Comparison of ENCODE assay signal across 9 mouse cellular contexts in genomic region chr8:105593859-105594258, GRCm38 (mm10). TPM values are rescaled to one million over a fixed set of nuclear protein-coding genes. Genes with fewer than 3 reads are reported as not detected.
DNase-seq lines count a peak whose midpoint lies in the region; ATAC-seq and TF ChIP-seq lines count a peak whose summit lies in the region.
"Had no signal": no experiment of that assay in that cellular context is flagged by ENCODE, and none has a peak within 500 bp of the region (broad histone marks: within the 10 kb centered on the region; RNA-seq: fewer than 3 reads in every experiment).

No protein-coding gene starts in this region.

- TF ChIP-seq CTCF in forebrain, postnatal 0 days (IDR thresholded peaks at IDR 0.05; ENCODE audit: low read depth): no peak

- no peak overlapping the region for H3K9ac ChIP-seq in midbrain, embryonic 13.5 days (replicated peaks)
- peak overlapping the region; percentile 50 for H3K9ac ChIP-seq in embryonic facial prominence, embryonic 14.5 days (ENCODE audit: low read depth, low read length)
- H3K9ac ChIP-seq in limb, embryonic 13.5 days: peak overlapping the region; percentile 54
- H3K9ac ChIP-seq in forebrain, postnatal 0 days: no peak overlapping the region

- 35% methylated on average over 15 of the region's 15 CpGs for WGBS in midbrain, embryonic 10.5 days
- WGBS in midbrain, embryonic 13.5 days: 33% methylated on average over 15 of the region's 15 CpGs
- WGBS in embryonic facial prominence, embryonic 14.5 days: 6% methylated on average over 15 of the region's 15 CpGs
- 7% methylated on average over 15 of the region's 15 CpGs for WGBS in limb, embryonic 13.5 days
- WGBS in forebrain, postnatal 0 days: 28% methylated on average over 15 of the region's 15 CpGs

- H3K9me3 ChIP-seq in midbrain, embryonic 10.5 days (replicated peaks): no peaks in the 10 kb centered on the region
- no peaks in the 10 kb centered on the region for H3K9me3 ChIP-seq in midbrain, embryonic 13.5 days
- no peaks in the 10 kb centered on the region for H3K9me3 ChIP-seq in embryonic facial prominence, embryonic 14.5 days (ENCODE audit: control insufficient read depth, low read length)
- H3K9me3 ChIP-seq in limb, embryonic 13.5 days: no peaks in the 10 kb centered on the region
- no peaks in the 10 kb centered on the region for H3K9me3 ChIP-seq in forebrain, postnatal 0 days (ENCODE audit: low read length)

- peak; percentile 25 for DNase-seq in midbrain, embryonic 10.5 days (ENCODE audit: low spot score)
- DNase-seq in embryonic facial prominence, embryonic 14.5 days (ENCODE audit: low spot score): peak; percentile 89
- DNase-seq in heart, postnatal 4 days: peak; percentile 66
- peak; percentile 62 for DNase-seq in testis, postnatal 10 days (ENCODE audit: low spot score)
- DNase-seq in layer of hippocampus, adult 18-20 months (ENCODE audit: low spot score in 2 of 2): no peak
- no peak for DNase-seq in forebrain, postnatal 0 days

- H3K4me3 ChIP-seq in midbrain, embryonic 10.5 days: peak overlapping the region; percentile 16
- H3K4me3 ChIP-seq in midbrain, embryonic 13.5 days (replicated peaks): no peak overlapping the region
- H3K4me3 ChIP-seq in embryonic facial prominence, embryonic 14.5 days (ENCODE audit: low read depth, low read length): peak overlapping the region; percentile 25
- H3K4me3 ChIP-seq in limb, embryonic 13.5 days: peak overlapping the region; percentile 30
- H3K4me3 ChIP-seq in forebrain, postnatal 0 days (ENCODE audit: low read depth, low read length): no peak overlapping the region

- H3K27me3 ChIP-seq in midbrain, embryonic 10.5 days (ENCODE audit: low read depth, poor library complexity, severe bottlenecking): peaks cover 24% of the 10 kb centered on the region
- peaks cover 13% of the 10 kb centered on the region; the same call in 1 of the 2 replicates for H3K27me3 ChIP-seq in midbrain, embryonic 13.5 days
- no peaks in the 10 kb centered on the region for H3K27me3 ChIP-seq in embryonic facial prominence, embryonic 14.5 days (replicated peaks; ENCODE audit: control insufficient read depth, insufficient read depth, low read length)
- H3K27me3 ChIP-seq in limb, embryonic 13.5 days: no peaks in the 10 kb centered on the region
- no peaks in the 10 kb centered on the region for H3K27me3 ChIP-seq in forebrain, postnatal 0 days (ENCODE audit: insufficient read depth, low read length)

- H3K4me1 ChIP-seq in midbrain, embryonic 10.5 days: peaks cover 17% of the 10 kb centered on the region
- H3K4me1 ChIP-seq in midbrain, embryonic 13.5 days (replicated peaks): peaks cover 8% of the 10 kb centered on the region; the same call in 1 of the 2 replicates
- H3K4me1 ChIP-seq in embryonic facial prominence, embryonic 14.5 days (ENCODE audit: control insufficient read depth, insufficient read depth, low read length): peaks cover 7% of the 10 kb centered on the region
- peaks cover 29% of the 10 kb centered on the region for H3K4me1 ChIP-seq in limb, embryonic 13.5 days
- H3K4me1 ChIP-seq in forebrain, postnatal 0 days (ENCODE audit: insufficient read depth): no peaks in the 10 kb centered on the region

- no peaks in the 10 kb centered on the region for H3K36me3 ChIP-seq in midbrain, embryonic 10.5 days
- no peaks in the 10 kb centered on the region for H3K36me3 ChIP-seq in midbrain, embryonic 13.5 days
- H3K36me3 ChIP-seq in embryonic facial prominence, embryonic 14.5 days (ENCODE audit: control insufficient read depth, insufficient read depth, low read length): no peaks in the 10 kb centered on the region
- H3K36me3 ChIP-seq in limb, embryonic 13.5 days: no peaks in the 10 kb centered on the region
- no peaks in the 10 kb centered on the region for H3K36me3 ChIP-seq in forebrain, postnatal 0 days (ENCODE audit: insufficient read depth)

- H3K27ac ChIP-seq in midbrain, embryonic 10.5 days (replicated peaks): 0 out of 2 replicates have a peak overlapping the region, but pooled peaks have one; percentile 49
- no peak overlapping the region for H3K27ac ChIP-seq in midbrain, embryonic 13.5 days
- peak overlapping the region; percentile 84 for H3K27ac ChIP-seq in embryonic facial prominence, embryonic 14.5 days (replicated peaks; ENCODE audit: low read depth, low read length)
- peak overlapping the region; percentile 82 for H3K27ac ChIP-seq in limb, embryonic 13.5 days
- no peak overlapping the region for H3K27ac ChIP-seq in forebrain, postnatal 0 days (ENCODE audit: low read depth, low read length)

- H3K4me2 ChIP-seq in midbrain, embryonic 13.5 days (replicated peaks): no peak overlapping the region
- H3K4me2 ChIP-seq in embryonic facial prominence, embryonic 14.5 days (ENCODE audit: low read depth, low read length): peak overlapping the region; percentile 52
- H3K4me2 ChIP-seq in limb, embryonic 13.5 days (replicated peaks): peak overlapping the region; percentile 58
- H3K4me2 ChIP-seq in forebrain, postnatal 0 days (ENCODE audit: low read depth): no peak overlapping the region

- no peak for ATAC-seq in midbrain, embryonic 13.5 days
- peak; percentile 86 for ATAC-seq in embryonic facial prominence, embryonic 14.5 days (ENCODE audit: low read depth)
- peak; percentile 80 for ATAC-seq in limb, embryonic 13.5 days (ENCODE audit: low FRiP score, low read depth)
- no peak for ATAC-seq in forebrain, postnatal 0 days

RNA-seq across cellular contexts. Expression of gene Ripor1, which starts 11.2 kb away (rescaled TPM):
- polyA plus RNA-seq in midbrain, embryonic 10.5 days (2016; fragmentation: Nextera tagmentation; extraction: Ambion mirVana): 15.9 and 20.0 TPM in 2 replicates
- polyA plus RNA-seq in midbrain, embryonic 13.5 days (2015; fragmentation: Nextera tagmentation; extraction: Ambion mirVana): 22.6 and 25.9 TPM in 2 replicates
- polyA plus RNA-seq in embryonic facial prominence, embryonic 14.5 days (2014; fragmentation: Nextera tagmentation; extraction: Ambion mirVana): 22.4 and 23.6 TPM in 2 replicates
- 10 to 100 TPM; 51.1 to 51.5 TPM for total RNA-seq in heart, postnatal 4 days (2021)
- 20.1 and 20.2 TPM in 2 replicates for polyA plus RNA-seq in limb, embryonic 13.5 days (2015; fragmentation: Nextera tagmentation; extraction: Ambion mirVana)
- total RNA-seq in layer of hippocampus, adult 18-20 months (2021): 10 to 100 TPM; 89.8 to 92.1 TPM
- total RNA-seq in forebrain, postnatal 0 days (2014; rRNA removed): 9.2 and 10.6 TPM in 2 replicates
- 37.2 and 37.4 TPM in 2 replicates for polyA plus RNA-seq in forebrain, postnatal 0 days (2015; fragmentation: Nextera tagmentation; extraction: Ambion mirVana)

RNA-seq across cellular contexts. Expression of gene Atp6v0d1, which starts 28.0 kb away (rescaled TPM):
- polyA plus RNA-seq in midbrain, embryonic 10.5 days (2016; fragmentation: Nextera tagmentation; extraction: Ambion mirVana): 85.4 and 101 TPM in 2 replicates
- 177 and 182 TPM in 2 replicates for polyA plus RNA-seq in midbrain, embryonic 13.5 days (2015; fragmentation: Nextera tagmentation; extraction: Ambion mirVana)
- 92.7 and 102 TPM in 2 replicates for polyA plus RNA-seq in embryonic facial prominence, embryonic 14.5 days (2014; fragmentation: Nextera tagmentation; extraction: Ambion mirVana)
- total RNA-seq in heart, postnatal 4 days (2021): 10 to 100 TPM; 58.2 to 59.5 TPM
- polyA plus RNA-seq in limb, embryonic 13.5 days (2015; fragmentation: Nextera tagmentation; extraction: Ambion mirVana): 82.5 and 83.5 TPM in 2 replicates
- 100 to 1,000 TPM; 280 to 300 TPM for total RNA-seq in layer of hippocampus, adult 18-20 months (2021)
- 179 TPM in 2 replicates for total RNA-seq in forebrain, postnatal 0 days (2014; rRNA removed)
- polyA plus RNA-seq in forebrain, postnatal 0 days (2015; fragmentation: Nextera tagmentation; extraction: Ambion mirVana): 251 and 275 TPM in 2 replicates

RNA-seq across cellular contexts. Expression of gene Ctcf, which starts 42.5 kb away (rescaled TPM):
- 137 TPM in 2 replicates for polyA plus RNA-seq in midbrain, embryonic 10.5 days (2016; fragmentation: Nextera tagmentation; extraction: Ambion mirVana)
- polyA plus RNA-seq in midbrain, embryonic 13.5 days (2015; fragmentation: Nextera tagmentation; extraction: Ambion mirVana): 135 and 136 TPM in 2 replicates
- 80.9 and 82.5 TPM in 2 replicates for polyA plus RNA-seq in embryonic facial prominence, embryonic 14.5 days (2014; fragmentation: Nextera tagmentation; extraction: Ambion mirVana)
- total RNA-seq in heart, postnatal 4 days (2021): 10 to 100 TPM; 59.1 to 63.2 TPM
- polyA plus RNA-seq in limb, embryonic 13.5 days (2015; fragmentation: Nextera tagmentation; extraction: Ambion mirVana): 140 and 142 TPM in 2 replicates
- total RNA-seq in layer of hippocampus, adult 18-20 months (2021): 10 to 100 TPM; 80.7 to 84.5 TPM
- total RNA-seq in forebrain, postnatal 0 days (2014; rRNA removed): 39.5 and 52.5 TPM in 2 replicates
- 67.9 and 86.0 TPM in 2 replicates for polyA plus RNA-seq in forebrain, postnatal 0 days (2015; fragmentation: Nextera tagmentation; extraction: Ambion mirVana)

RNA-seq across cellular contexts. Expression of gene Agrp, which starts 43.3 kb away (rescaled TPM):
- 0.29 and 0.62 TPM in 2 replicates for polyA plus RNA-seq in midbrain, embryonic 10.5 days (2016; fragmentation: Nextera tagmentation; extraction: Ambion mirVana)
- polyA plus RNA-seq in midbrain, embryonic 13.5 days (2015; fragmentation: Nextera tagmentation; extraction: Ambion mirVana): 0.80 and 1.1 TPM in 2 replicates
- polyA plus RNA-seq in embryonic facial prominence, embryonic 14.5 days (2014; fragmentation: Nextera tagmentation; extraction: Ambion mirVana): 1.7 and 1.9 TPM in 2 replicates
- total RNA-seq in heart, postnatal 4 days (2021): not detected
- 1.9 and 2.0 TPM in 2 replicates for polyA plus RNA-seq in limb, embryonic 13.5 days (2015; fragmentation: Nextera tagmentation; extraction: Ambion mirVana)
- total RNA-seq in layer of hippocampus, adult 18-20 months (2021): not detected
- total RNA-seq in forebrain, postnatal 0 days (2014; rRNA removed): 1.5 TPM in 1 of 2 replicates, not detected in the other
- 0.62 and 0.90 TPM in 2 replicates for polyA plus RNA-seq in forebrain, postnatal 0 days (2015; fragmentation: Nextera tagmentation; extraction: Ambion mirVana)
- total RNA-seq: liver, adult 2 months had no signal
- polyA plus RNA-seq: liver, adult 2 months had no signal

Comparison
In these comparisons a context has a peak if more than half of its experiments do, and no peak if none do; other contexts are left out.
1. H3K27ac ChIP-seq: peak in midbrain, embryonic 10.5 days (single experiment), embryonic facial prominence, embryonic 14.5 days (single experiment) and limb, embryonic 13.5 days (single experiment); none in midbrain, embryonic 13.5 days (single experiment) and forebrain, postnatal 0 days (single experiment).
2. H3K4me3 ChIP-seq: peak in midbrain, embryonic 10.5 days (single experiment), embryonic facial prominence, embryonic 14.5 days (single experiment) and limb, embryonic 13.5 days (single experiment); none in midbrain, embryonic 13.5 days (single experiment) and forebrain, postnatal 0 days (single experiment).
3. DNase-seq: peak in midbrain, embryonic 10.5 days (single experiment), embryonic facial prominence, embryonic 14.5 days (single experiment), heart, postnatal 4 days (single experiment) and testis, postnatal 10 days (single experiment); none in layer of hippocampus, adult 18-20 months (0 of 2) and forebrain, postnatal 0 days (single experiment).
4. ATAC-seq: peak in embryonic facial prominence, embryonic 14.5 days (single experiment) and limb, embryonic 13.5 days (single experiment); none in midbrain, embryonic 13.5 days (single experiment) and forebrain, postnatal 0 days (single experiment).
5. H3K4me2 ChIP-seq: peak in embryonic facial prominence, embryonic 14.5 days (single experiment) and limb, embryonic 13.5 days (single experiment); none in midbrain, embryonic 13.5 days (single experiment) and forebrain, postnatal 0 days (single experiment).
6. H3K9ac ChIP-seq: peak in embryonic facial prominence, embryonic 14.5 days (single experiment) and limb, embryonic 13.5 days (single experiment); none in midbrain, embryonic 13.5 days (single experiment) and forebrain, postnatal 0 days (single experiment).